9 mouse cellular contexts compared by ENCODE assay signal in genomic region chrX:59134166-59134861, GRCm38 (mm10).
DNase-seq lines count a peak whose midpoint lies in the region; ATAC-seq lines count a peak whose summit lies in the region.
"Had no signal": no experiment of that assay in that cellular context is flagged by ENCODE, and none has a peak within 500 bp of the region (broad histone marks: within the 10 kb centered on the region; RNA-seq: fewer than 3 reads in every experiment).

No protein-coding gene starts in this region.

- H3K27ac ChIP-seq in intestine, embryonic 15.5 days: no peak overlapping the region
- H3K27ac ChIP-seq in limb, embryonic 12.5 days: no peak overlapping the region

- H3K4me1 ChIP-seq in intestine, embryonic 15.5 days (replicated peaks): no peaks in the 10 kb centered on the region
- H3K4me1 ChIP-seq in limb, embryonic 12.5 days (replicated peaks): no peaks in the 10 kb centered on the region

- H3K36me3 ChIP-seq in intestine, embryonic 15.5 days: no peaks in the 10 kb centered on the region
- no peaks in the 10 kb centered on the region for H3K36me3 ChIP-seq in limb, embryonic 12.5 days

- no peaks in the 10 kb centered on the region; the same call in 1 of the 2 replicates for H3K27me3 ChIP-seq in intestine, embryonic 15.5 days (replicated peaks)
- peaks cover 21% of the 10 kb centered on the region for H3K27me3 ChIP-seq in limb, embryonic 12.5 days

- H3K9ac ChIP-seq in intestine, embryonic 15.5 days: peak overlapping the region; percentile 28
- H3K9ac ChIP-seq in limb, embryonic 12.5 days (replicated peaks): peak overlapping the region; percentile 60

- DNase-seq in layer of hippocampus, adult 11-12 months (ENCODE audit: low spot score): peak; percentile 21
- no peak for DNase-seq in layer of hippocampus, adult 9-10 months (ENCODE audit: low spot score)
- peak; percentile 14 for DNase-seq in cerebellum, adult 8-10 months
- DNase-seq in frontal cortex, postnatal 14 days (ENCODE audit: low spot score in 2 of 2): peak; percentile 6 to 31
- peak; percentile 1 for DNase-seq in ovary, adult 18-20 months (ENCODE audit: low spot score)
- DNase-seq in thymus, postnatal 25 days: peak; percentile 68

- WGBS in intestine, embryonic 15.5 days: 18% methylated on average over 58 of the region's 75 CpGs
- 19% methylated on average over 53 of the region's 75 CpGs for WGBS in limb, embryonic 12.5 days

- peak overlapping the region; percentile 78 for H3K4me2 ChIP-seq in intestine, embryonic 15.5 days (replicated peaks)
- H3K4me2 ChIP-seq in limb, embryonic 12.5 days: peak overlapping the region; percentile 64

- H3K9me3 ChIP-seq in intestine, embryonic 15.5 days: no peaks in the 10 kb centered on the region
- H3K9me3 ChIP-seq in limb, embryonic 12.5 days: no peaks in the 10 kb centered on the region

- H3K4me3 ChIP-seq in intestine, embryonic 15.5 days (replicated peaks): peak overlapping the region; percentile 52
- H3K4me3 ChIP-seq in limb, embryonic 12.5 days (replicated peaks): peak overlapping the region; percentile 52

- ATAC-seq in intestine, embryonic 15.5 days: peak; percentile 84
- ATAC-seq in limb, embryonic 12.5 days (ENCODE audit: insufficient number of reproducible peaks, insufficient read depth, low FRiP score, low TSS enrichment, low read depth): peak; percentile 71
- ATAC-seq: Patski had no signal
